Mouse (Mus musculus) left cerebral cortex, adult 8-10 months (tissue): ENCODE measurements around the gene Sost. TPM values are rescaled to one million over a fixed set of nuclear protein-coding genes. Genes with fewer than 3 reads are reported as not detected.

ENCODE experiments used
- DNase-seq, 2 experiments: peaks; one replicate each; pipeline ENCODE4 v3.0.0; 2022; ENCODE audit warnings: low spot score in 2 of 2
- total RNA-seq, 4 experiments: library from RNA; stranded (reverse); gene quantifications; 2 replicates each; pipeline ENCODE4 v1.2.4; 2022

Sost gene
- total RNA-seq, 4 experiments from 2014 or later: 0.19 TPM; not detected in 3

- DNase-seq: no peak
These were observed 16.8 kb downstream of the Sost start for GRCm38 (mm10) chr11:101950021-101950420.

- no peak for DNase-seq
These were observed 20.3 kb downstream of the Sost start for GRCm38 (mm10) chr11:101946525-101946924.

- DNase-seq: no peak
These were observed 23.8 kb downstream of the Sost start for GRCm38 (mm10) chr11:101943055-101943454.

DNA sequence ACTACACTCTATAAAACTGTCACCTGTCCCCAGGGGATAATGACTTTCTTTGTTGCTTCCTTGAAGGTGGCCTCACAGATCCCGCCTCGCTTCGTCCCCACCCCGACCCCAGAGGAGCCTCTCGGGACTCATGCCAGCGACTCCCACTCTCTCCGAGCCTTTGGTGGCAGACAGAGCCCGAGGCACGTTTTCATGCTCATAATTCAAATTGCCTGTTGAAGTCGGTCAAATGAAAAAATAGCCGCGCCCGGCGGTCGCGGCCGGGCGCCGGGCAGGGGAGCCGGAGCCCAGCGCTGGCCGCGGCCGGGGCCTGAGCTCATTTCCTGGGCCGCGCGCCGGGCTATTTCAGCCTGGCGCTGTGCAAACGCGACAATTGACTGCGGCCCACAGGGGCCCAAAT, 29.7 kb downstream of the Sost start:
- no peak for DNase-seq

GRCm38 (mm10) chr11:101936421-101936820, 30.4 kb downstream of the Sost start:
- DNase-seq: no peak

- DNase-seq: no peak
These were observed 31.1 kb downstream of the Sost start for GRCm38 (mm10) chr11:101935743-101936142.

DNA sequence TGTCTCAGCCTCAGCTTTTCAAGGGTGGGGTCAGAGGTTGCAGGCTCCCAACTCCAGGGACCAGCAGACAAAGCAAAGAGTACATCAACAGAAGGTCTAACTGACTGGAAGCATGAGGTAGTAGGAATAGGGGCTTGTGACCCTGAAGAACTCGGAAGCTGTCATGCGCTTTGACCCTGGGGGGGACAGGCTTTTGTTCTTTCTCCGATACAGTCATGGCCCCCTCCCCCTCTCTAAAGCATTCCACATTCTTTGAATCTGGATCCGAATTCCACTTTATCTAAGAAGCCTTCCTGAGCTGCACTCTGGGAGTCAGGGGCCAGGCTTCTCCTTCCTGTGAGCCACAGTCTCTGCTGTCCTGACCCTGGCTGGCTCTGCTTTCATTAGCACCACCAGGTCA, 34.8 kb downstream of the Sost start:
- DNase-seq: no peak

DNA sequence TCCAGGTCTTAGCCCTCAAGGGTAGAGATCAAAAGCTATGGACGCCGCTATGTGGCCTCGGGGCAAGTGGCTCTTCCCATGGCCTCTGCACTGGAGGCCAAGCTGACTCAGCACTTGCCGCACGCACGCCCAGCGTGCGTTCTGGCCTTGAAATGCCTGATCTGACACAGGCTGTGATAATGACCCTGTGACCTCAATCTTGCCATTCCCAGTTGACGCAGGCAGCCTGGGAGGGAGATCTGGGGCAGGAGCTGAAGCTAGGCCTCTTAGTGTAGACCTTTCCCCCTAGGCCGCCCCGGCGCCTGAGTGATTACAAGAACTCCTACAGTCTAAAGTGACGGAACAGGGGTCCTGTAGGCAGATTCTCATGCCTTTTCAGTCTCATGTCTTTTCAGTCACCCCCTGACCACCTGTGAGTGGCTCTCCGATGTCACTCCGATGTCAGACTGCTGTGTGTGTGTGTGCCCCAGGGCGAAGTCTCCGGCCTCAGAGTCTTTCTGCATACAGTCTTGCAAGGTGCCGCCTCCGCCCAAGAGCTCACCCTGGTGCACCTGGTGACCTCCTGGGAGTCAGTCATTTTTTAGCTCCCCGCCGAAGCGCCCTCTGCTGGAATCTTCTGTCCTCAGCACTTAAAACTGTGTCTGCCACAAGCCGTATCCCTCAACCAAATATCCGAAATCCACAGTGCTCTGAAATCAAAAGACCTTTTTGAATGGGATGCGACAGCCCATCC, 38.6 kb downstream of the Sost start:
- DNase-seq: no peak

DNA sequence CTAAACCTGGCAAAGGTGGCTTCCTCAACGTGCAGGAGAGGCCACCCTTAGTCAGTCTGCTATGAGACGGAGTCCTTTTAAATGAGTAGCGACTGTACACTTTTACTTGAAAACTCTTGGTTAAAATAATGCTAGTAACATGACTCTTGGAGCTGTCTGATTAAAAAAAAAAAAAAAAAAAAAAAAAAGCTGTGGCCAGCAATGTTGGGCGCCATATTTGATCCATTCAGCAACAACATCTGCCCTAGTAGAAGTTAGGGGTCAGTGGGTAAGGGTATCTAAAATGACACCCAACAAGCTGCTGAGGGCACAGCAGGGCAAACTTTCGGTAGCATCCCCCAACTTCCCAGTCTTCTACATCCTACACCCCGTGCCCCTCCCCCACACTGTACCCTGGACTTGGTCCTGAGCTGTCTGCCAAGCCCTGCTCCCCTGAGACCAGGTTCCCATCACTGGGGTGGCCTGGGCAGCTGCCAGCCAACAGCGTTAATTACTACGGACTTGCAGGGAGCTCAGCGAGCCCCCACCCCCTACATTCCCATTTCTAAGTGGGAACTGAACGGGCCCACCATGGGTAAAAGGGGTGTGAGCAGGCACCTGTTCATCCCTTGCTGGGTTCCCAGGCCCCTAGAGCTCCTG, 39.7 kb downstream of the Sost start:
- no peak for DNase-seq

DNA sequence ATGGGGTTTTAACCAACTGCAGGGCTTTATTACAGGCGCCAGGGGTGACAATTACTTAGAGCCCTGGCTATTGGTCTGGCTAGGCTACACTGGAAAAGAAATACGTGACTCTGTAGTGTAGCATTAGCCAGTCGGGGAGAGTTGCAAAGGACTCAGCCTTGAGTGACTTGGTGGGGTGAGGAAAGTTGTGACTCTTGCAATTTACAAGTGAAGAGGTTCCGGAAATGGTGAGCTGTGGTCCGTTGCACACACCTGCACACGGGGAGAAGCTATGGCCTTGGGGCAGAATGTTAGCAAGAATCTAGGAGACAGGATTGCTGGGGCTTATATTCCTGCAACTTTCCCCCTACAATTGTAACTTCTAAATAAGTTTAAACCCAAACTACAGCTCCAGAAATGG, 41.2 kb downstream of the Sost start:
- no peak for DNase-seq

DNA sequence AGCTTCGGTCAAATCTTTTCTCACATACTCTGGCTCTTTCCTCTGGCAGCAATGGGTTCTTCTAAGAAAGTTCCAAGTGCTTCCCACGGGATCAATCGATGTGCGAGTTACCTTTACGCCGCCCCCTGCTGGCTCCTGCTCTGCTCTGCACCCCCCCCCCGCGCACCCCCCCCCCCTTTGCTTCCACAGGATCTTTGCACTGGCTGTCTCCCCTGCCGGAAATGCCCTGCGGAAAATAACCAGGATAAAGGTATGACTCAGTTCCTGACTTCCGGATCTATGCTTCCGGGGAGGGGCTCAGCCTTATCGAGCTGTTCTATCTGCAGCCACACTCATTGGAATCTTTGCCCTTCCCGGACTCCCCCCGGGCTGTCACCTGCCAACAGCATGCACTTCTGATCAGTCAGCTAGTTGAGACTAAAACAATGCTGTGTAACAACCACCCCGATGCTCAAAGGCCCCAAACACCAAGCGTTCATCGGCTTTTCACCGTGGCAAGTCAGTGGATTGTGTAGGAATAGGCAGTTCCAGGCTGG, 42.3 kb downstream of the Sost start:
- no peak for DNase-seq

DNA sequence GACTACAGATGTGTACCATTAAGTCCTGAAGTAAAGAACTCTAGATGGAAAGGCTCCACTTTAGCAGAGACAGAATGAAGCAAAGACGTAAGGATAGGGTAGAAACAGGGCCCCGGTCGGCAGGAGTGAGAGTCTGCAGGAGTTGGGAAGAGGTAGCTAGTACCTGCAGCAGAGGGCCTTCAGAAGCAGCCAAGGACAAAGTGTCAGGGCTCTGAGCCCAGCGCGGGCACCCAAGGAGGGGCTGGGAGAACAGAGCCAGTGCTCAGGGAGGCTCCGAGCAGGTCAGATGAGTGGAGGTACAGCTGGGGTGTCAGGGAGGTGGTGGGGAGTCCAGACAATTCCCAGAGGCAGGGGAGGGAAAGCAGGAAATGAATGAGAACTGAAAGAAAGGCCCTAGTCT, 42.8 kb downstream of the Sost start:
- no peak for DNase-seq

- no peak for DNase-seq
These were observed 45.4 kb downstream of the Sost start for GRCm38 (mm10) chr11:101921361-101921952.

- DNase-seq: peak; percentile 41 to 93
These were observed 47.2 kb downstream of the Sost start for GRCm38 (mm10) chr11:101919660-101920059.

GRCm38 (mm10) chr11:101918609-101919008, 48.2 kb downstream of the Sost start:
- no peak for DNase-seq

- DNase-seq: no peak
These were observed 50.0 kb downstream of the Sost start for GRCm38 (mm10) chr11:101916772-101917171.

- no peak for DNase-seq
These were observed 53.2 kb downstream of the Sost start for GRCm38 (mm10) chr11:101913591-101913990.

Other genes with a start within 250 kb of the Sost start
- gene Dhx8, start 234.1 kb downstream of the Sost start, total RNA-seq: 10 to 100 TPM; 30.7 to 36.4 (median 32.0) TPM
- gene Etv4, start 181.6 kb downstream of the Sost start, total RNA-seq: 10 to 100 TPM; 10.2 to 13.5 (median 11.1) TPM
- gene Meox1, start 72.6 kb downstream of the Sost start, total RNA-seq: under 1 TPM; 0.26 to 0.74 (median 0.54) TPM
- gene Cfap97d1, start 17.3 kb upstream of the Sost start, total RNA-seq: not detected
- 100 to 1,000 TPM; 194 to 239 (median 216) TPM for gene Dusp3, start 20.0 kb upstream of the Sost start, total RNA-seq
- gene Mpp3, start 61.4 kb upstream of the Sost start, total RNA-seq: 10 to 100 TPM; 73.8 to 85.2 (median 77.1) TPM
- gene Cd300lg, start 74.5 kb upstream of the Sost start, total RNA-seq: under 1 TPM in 3 of 4 experiments, not detected in 1; 0.15 to 0.18 (median 0.17) TPM
- gene Mpp2, start 121.5 kb upstream of the Sost start, total RNA-seq: 100 to 1,000 TPM; 126 to 142 (median 135) TPM
- gene Ppy, start 134.3 kb upstream of the Sost start, total RNA-seq: not detected
- gene Pyy, start 140.8 kb upstream of the Sost start, total RNA-seq: not detected
- under 1 TPM in 1 of 4 experiments, not detected in 3; 0.18 TPM for gene Nags, start 178.5 kb upstream of the Sost start, total RNA-seq
- 10 to 100 TPM; 19.4 to 27.6 (median 20.2) TPM for gene Tmem101, start 189.4 kb upstream of the Sost start, total RNA-seq
- gene Lsm12, start 218.3 kb upstream of the Sost start, total RNA-seq: 10 to 100 TPM; 52.8 to 55.3 (median 53.9) TPM
- gene G6pc3, start 222.6 kb upstream of the Sost start, total RNA-seq: 10 to 100 TPM; 65.4 to 78.4 (median 75.2) TPM